Mouse (Mus musculus): ENCODE measurements around the gene Adtrp.
A peak's percentile ranks its signal among the peaks of the same experiment; 100 is the strongest.

The Adtrp gene

DNA sequence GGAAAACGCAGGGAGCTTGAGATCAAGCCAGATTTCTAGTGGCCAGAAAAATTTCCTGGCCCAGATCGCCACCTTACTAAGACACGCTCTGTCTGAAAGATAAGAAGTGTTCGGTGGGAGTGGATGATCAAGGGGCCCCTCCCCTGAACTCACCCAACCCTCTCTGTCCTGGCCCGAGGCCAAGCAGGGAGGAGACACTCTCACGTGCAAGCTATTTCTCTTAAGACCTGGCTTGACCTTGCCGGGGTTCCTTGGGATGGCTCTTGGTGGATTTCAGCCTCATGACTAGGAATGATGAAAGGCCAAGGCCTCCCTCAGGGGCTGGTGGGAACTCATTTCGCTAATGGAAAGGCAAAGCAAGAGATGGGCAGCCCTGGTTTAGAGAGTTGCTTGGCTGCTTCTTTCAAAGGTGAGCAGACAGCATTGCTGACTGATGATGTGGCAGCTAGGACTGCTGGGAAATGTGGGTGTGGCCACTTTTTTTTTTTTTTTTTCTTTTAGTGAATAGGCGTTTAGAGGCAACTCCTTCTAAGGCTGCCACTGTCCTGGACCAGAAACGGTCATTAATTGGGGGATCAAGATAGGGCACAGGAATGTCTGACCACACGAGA, at the start of gene Adtrp:
Adtrp (minus strand) TSS at position 169 of the 611 bp plus-strand sequence.
- DNase-seq (ENCODE audit: low read depth), result no peak

DNA sequence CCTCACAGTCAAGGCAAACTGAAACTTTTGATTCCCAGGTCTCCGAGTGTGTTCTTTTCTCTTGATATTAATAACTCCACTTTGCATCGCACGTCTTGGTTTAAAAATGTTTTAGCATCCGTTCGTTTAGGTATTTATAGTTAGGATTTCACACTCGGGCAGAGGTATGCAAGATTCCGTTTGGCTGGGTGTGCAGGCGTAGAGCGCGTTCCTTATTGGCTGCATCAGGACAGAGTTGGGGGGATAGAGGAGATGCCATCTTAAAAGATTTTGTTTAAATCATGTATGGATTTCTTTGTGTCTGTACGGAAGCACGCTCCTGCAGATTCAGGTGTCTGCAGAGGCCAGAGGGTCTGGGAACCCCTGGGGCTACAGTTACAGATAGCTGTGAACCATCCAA, 44.5 kb upstream of the Adtrp start:
- no peak for DNase-seq (ENCODE audit: low read depth)

DNA sequence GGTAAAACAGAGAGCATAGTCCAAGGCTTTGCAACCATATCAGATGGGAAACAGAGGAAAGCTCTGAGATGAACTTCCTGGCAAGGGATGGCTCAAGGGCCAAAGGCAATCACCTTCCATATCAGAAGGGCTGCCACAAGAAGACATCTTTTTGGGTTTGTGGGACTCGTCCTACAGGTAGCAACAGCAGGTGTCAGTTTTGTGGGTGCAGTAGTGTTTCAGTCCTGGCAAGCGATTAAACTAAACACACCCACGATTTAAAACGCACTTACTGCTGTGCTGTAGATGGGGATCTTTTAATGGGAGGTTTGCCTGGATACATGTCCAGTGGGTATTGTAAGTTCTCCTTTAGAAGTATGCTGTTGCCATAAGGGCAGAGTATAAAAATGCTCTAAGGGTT, 43.1 kb upstream of the Adtrp start:
- no peak for DNase-seq (ENCODE audit: low read depth)

DNA sequence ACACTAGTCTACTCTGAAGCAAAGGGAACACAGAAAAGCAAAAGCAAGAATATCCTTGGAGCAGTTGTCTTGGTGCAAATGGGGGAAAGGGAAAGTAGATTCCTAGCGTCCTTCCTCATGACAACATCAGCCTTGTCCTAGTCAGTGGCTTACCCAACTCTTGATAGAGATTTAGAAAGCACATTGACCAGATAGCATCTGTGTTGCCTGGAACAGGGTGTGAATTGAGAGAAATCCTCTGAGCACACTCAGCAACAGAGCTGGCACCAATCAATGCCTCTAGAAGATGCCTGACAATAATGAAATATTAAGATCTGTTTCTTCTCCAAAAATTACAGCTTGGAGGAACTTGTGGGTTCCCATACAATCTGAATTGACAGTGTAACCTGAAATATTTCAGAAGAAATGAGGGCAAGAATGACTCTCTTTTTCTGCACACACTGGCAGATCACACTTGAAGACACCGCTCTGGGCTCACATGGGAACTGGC, 42.7 kb upstream of the Adtrp start:
- DNase-seq (ENCODE audit: low read depth), result no peak

DNA sequence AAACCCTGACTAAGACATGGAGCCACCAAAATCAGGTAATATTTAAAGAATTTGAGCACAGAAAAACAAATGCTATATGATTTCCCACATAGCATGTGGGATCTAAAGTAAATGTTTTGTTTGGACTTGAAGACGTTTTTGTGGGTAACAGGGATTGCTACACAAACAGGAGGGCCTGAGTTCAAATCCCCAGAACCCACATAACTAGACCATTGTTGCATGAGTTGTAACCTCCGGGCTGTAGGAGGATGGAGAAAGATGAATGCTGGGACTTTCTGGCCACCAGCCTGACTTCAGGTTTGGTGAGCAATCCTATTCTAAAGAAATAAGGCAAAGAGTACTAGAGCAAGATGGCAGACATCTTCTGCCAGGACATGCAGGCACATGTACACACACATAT, 41.2 kb upstream of the Adtrp start:
- no peak for DNase-seq (ENCODE audit: low read depth)

DNA sequence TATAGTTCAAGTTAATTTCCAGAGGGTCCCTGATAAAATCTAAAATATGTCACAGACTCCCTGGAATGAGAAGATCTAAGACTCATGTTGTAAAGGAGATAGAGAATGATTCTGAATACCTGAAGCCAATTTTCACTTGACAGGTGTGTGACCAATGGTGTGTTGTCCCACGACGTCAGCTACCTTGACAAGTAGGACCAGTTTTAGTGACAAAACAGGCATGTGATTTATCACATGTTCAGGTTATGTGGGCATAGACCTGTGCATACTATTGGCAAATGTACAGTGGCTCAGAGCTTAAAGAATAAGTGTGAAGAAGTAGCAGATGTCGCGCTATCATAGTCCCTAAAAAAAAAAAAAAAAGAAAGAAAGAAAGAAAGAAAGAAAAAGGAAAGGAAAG, 38.6 kb upstream of the Adtrp start:
- DNase-seq (ENCODE audit: low read depth), result no peak

DNA sequence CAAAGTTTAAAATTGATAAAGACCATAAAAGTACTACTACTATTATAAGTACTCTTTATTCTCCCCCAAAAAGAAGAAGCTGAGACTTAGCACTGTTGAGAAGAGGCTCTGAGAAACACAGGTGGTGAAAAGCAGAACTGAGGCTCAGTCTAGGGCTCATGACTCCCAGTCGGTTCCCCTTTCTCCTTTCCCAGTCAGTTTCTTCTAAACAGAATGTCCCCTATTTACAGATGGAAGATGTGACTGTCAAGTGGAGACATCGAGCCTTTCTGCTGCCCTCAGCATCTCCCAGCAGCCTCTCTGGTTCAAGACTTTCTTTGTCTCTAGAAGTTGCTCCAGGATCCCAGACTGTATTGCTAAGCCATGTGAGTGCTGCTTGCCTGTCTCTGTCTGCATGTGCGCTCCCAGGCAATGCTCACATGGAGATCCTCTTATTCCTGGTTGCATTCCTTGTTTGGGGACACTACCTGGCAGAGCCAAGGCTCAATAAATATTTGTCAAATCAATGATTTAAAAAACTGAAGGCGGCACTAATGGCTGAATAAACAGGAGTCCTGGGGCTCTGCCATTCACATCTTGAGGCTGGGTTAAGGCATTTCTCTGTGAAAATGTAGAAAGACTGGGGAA, 36.3 kb upstream of the Adtrp start:
- DNase-seq (ENCODE audit: low read depth), result no peak

DNA sequence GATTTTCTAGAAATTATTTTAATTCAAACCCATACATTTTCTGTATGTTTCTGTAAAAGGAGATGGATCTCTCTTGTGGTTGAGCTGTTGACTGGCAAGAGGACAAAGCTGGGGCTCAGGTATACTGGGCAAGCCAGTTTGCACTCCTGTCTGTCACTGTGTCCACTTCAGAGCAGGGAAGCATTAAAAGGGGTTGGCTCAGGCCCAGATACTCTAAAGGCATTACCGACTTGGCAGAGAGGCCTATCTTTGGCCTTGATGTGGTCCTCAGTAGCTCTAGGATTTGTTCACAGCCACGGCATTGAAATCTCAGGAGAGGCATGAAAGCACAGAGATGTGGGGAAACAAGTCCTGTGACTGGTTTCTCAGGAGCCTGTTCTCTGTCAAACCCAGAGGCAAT, 33.7 kb upstream of the Adtrp start:
- DNase-seq (ENCODE audit: low read depth), result no peak

DNA sequence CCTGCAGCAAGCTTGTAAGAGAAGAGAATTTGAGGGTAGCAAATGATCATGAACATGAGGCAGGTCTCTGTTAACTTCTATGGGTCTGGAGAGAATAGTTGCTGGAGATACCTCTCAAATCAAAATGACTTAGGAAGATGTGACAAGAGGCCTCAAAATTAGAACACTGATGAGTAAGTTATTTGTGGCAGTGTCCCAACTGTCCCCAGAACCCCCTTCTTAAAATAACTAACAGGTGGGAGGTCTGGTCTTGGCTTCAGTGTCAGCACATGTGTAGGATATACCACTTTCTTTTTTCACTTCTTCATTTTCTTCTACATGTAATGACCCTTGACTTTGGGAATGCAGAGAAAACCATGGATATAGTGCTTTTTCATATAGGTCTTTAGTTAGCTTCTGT, 33.0 kb upstream of the Adtrp start:
- DNase-seq (ENCODE audit: low read depth), result no peak

DNA sequence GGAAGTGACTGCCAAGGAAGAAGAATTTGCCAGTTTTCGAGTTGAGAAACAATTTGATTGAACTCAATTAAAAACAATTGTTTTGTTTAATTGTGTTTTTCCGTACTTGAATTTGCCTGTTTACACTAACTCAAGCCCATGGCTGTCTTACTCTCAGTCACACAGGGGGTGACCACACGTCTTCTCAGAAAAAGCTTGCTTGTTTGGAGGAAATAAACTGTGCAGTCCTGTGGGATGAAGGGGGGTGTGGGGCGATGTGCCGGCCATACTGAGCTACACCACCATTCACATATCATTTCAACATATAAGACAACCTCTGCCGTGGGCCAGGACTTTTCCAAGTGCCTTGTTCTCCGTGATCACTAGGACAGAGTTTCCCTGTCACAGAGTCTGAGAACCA, 25.2 kb upstream of the Adtrp start:
- no peak for DNase-seq (ENCODE audit: low read depth)

DNA sequence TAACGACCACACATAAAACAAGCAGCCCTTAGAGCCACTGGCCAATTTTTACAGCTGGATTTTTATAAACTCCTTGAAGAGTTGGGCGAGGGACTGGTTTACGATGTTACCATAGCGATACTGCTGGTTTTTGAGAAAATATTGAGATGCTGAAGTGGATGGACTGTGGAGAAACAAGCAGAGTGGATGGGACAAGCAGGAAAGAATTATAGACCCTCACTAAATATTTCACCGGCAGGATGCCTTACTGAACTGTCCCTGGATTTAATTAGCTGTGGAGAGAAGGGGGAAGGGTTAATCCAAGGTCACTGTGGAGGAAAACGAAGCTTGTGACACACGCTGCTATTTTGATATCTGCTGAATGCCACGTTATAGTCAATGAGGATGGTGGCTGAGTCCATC, 24.7 kb upstream of the Adtrp start:
- no peak for DNase-seq (ENCODE audit: low read depth)

DNA sequence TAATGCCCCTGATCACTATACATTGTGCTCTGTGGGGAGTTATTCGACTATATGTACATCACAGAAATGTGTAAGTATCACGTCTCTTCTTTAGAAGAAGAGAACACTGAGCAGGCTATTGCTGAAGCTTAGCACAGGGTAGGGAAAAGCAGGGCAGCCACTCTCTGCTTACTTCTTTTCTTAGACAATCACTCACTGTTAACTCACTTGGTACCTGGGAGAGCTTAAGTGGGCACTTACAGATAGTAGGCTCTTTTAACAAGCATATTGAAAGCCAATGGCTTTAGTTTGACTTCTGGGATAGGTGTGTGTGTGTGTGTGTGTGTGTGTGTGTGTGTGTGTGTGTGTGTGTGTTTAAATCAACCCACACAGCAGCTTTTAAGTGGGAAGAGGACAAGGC, 20.0 kb upstream of the Adtrp start:
- no peak for DNase-seq (ENCODE audit: low read depth)

DNA sequence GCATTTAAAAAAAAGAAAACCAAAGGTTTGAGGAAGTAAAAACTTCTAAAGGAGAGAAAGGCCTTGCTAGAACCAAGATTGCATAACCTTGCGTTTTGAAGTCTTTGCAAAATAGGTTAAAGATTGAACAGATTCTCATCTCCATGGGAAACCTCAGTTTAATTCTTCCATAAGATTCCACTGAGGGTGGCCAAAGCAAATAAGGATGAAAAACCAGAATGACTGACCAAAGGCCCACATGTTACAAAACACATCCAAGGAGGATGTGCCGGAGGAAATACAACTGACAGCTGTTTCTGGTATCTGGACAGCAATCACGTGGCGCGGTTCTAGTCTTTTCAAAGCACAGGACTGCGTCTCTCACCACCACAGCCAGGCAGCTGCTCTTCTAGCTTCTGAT, 18.1 kb upstream of the Adtrp start:
- DNase-seq (ENCODE audit: low read depth), result peak; percentile 20

DNA sequence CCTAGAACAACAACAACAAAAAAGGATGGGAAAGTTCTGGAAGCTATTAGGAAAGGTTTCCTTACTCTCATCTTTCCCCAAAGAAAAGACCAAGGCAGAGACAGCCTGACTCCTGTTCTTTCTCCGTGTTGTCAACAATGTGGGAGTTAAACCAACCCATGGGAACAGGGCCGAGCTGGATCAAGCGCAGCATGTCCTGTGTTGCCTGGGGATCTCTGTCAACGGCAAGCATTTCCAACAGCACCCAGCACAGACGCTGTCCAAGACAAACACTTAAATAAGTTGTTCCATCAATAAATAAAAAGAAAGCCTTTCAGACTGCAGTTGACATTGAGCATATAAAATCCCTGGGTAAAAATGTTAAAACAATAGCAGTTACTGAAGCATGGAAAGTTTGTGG, 17.6 kb upstream of the Adtrp start:
- DNase-seq (ENCODE audit: low read depth), result no peak

DNA sequence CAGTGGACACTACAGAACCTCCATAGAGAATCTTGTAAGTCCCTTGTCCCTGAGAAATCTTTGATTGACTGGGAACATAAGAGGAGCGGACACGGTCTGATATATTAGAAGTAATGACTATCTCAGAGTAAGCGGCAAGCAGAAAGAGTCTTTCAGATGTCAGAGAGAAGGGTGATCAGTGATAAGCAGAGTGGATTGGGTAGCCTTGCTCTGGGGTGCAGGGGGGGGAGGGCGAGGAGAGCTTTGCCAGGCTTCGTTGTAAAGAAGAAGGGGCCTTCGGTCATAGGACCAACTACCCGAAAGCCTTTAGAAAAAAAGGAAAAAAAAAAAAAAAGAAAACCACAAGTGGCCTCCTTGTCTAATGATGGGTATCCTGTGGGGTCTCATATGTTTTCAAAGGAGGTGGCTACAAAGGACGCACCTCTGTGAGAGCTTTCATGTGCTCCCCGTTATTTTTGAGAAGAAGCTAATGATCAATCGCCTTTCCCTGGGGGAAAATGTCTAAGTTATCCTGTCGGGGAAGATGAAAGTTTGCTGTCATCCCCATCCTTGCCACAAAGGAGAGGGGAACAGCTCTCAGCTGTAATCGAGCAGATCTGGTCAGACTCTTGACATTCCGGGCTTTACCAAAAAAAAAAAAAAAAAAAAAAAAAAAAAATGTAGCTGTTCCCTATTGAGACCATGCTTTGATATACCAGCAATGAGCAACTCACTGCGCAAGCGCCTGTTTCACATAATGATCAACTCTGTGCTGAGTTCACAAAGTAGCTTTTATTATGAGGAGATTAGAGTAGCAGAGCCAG, 13.3 kb upstream of the Adtrp start:
- DNase-seq (ENCODE audit: low read depth), result no peak

DNA sequence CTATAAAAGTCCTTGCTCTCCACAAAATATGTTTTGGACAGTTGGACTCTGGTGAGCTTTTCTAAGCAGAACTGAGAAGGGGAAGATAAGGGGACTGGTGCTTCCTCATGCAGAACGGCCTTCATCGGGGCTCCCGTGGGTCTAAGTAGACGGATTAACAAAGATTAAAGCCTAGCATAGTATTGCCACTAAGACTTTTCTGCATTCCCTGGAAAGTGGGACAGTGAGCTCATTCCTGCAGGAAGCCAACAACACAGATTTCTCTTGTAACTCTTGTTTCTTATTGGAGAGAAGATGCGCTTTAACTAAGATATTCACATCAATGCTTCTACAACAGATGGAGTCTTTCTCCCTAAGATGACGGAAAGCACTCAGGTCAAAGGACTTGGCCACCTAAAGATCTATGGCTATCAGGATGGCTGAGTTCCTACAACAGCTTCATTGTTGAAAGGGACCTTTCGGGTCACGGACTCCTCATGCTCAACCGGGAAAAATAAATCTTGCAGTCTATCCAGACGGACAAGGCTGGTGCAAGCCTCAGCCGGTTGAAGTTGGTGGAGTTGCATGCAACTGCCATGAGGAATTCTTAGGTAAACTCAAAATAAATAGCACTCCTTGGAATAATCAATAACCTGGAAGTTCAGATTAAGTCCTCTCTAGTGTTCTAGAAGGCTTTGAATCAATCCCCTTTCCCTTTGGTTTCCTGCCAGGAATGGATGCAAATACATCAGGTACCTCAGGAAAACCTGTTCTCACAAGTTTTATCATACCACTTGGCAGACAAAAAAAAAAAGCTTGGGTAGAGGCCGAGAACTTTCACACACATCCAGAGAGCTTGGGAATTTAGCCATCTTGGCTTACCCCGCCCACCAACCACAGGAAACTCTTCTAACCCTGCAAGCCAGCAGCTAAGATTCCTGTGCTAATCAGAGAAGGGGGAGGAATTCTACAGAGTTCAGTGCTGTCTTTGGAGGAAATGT, 8.0 kb upstream of the Adtrp start:
- no peak for DNase-seq (ENCODE audit: low read depth)

DNA sequence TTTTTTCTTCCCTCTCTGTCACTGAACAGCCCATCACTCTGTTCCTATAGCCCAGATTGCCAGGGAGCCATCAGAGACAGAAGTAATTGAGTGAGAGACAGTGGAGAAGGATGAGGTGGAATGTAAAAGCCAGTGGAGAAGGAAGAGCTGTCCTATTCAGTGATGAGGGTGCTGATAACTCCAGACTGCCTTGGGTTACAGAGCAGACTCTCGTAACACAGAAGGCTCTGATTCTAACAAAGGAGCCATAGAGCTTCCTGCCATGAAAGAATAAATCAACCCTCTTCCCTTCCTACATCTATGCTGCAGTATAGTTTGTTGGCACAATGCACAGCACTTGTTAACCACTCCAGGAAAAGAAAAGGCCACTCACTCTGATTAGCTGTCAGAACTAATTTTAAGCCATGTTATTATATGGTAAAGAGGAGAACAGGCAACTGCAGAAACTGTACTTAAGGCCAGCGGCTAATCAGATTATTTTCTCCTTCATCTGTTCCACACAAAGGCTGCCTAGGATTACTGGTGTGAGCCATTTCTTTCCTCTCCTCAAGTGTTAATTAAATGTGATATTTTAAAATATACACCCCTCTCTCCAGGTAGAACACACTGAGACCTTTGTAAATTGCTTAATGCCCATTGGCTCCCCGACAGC, 3.4 kb upstream of the Adtrp start:
- DNase-seq (ENCODE audit: low read depth), result no peak

DNA sequence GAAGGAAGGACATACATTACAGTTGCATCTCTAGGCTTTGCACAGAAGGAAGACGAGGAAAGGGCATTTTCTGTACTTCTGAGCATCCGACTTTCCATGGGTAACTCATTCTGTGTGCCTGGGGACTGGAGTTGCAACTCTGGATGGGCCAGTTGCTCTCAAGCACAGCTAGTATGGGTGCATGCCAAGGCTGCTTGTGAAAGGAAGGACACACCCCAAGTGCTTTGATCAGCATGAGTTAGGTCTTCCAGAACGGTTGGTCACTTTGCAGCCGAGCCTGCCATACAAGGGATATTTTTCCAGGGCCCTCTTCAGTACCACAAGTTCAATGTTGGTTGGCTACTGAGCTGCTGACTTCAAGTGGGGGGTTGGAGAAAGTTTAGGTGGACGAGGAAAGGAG, 968 bp downstream of the Adtrp start:
- no peak for DNase-seq (ENCODE audit: low read depth)

DNA sequence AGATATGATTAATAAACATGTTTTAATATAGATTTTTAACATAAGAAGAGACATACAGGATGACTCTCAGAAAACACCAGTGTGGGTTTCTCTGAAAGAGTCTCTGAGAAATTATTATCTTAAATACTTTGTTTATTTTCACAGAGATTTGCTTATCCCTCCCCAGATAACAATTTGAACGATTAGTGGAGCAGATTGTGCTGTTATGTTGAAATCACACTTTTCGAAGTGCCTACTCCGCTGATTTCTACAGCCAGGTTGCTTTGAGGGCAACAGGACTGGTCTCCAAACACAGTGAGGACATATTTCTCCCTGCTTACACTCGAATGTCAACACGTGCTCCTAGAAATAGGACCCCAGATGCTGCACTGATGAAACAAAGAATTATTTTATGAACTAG, 2.5 kb downstream of the Adtrp start:
- no peak for DNase-seq (ENCODE audit: low read depth)

DNA sequence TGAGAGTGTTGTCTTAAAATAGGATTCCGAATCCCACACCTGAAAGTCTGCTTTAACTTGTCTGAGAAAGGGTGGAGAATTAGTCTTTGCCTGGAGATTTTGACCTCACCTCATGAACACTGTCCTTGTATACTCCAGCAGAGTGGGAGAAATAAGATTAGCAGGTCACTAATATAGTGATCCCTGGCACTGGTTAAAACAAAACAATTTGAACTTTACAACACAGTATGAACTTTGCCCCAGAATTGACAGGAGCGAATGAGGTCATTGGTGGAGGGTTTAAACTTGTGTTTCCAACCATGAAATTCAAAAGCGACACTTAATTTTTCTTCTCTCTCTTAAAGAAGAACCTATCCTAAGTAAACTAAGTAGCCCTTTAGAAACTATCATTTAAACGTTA, 3.4 kb downstream of the Adtrp start:
- DNase-seq (ENCODE audit: low read depth), result no peak

DNA sequence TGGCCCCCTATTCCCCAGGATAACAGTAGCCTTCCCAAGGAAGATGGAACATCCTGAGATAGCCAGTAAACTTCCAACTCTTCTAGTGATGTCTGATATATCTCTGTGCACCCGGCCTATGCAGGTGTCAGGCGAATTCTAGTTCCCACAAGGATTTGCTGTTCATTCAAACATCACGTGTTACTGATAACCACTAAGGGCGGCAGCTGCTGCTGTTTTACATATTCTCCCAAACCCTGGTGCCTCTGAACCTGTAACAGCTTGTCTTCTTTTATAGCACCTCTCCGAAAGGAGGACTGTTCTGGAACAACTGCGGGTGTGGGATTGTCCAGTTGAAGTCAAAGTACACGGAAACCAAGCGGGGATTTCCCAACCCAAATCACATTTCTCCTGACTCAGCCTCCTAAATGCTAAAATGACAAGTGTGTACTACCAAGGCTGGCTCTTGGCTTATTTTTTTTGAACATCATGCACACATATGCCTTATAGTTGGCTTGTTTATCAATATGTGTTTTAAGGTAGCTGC, 13.8 kb downstream of the Adtrp start:
- no peak for DNase-seq (ENCODE audit: low read depth)
